Mouse (Mus musculus): ENCODE measurements at regions not wholly inside any gene's neighbourhood (a gene's known extent, or its start where the extent isn't known, plus 50 kb on each side); places are given as distances from the start of the nearest gene placed in this dataset.

GRCm38 (mm10) chr14:105426597-105427334 lies 168.4 kb downstream of the Ndfip2 start:
- Histone ChIP-seq H3K4me1 (peaks cover 10% of the 10 kb centered on the region), H3K27ac (peak overlapping the region; percentile 80), H3K27me3 (0 out of 2 replicates have a peak, but pooled peaks cover 3% of the 10 kb centered on the region), H3K36me3 (no peaks in the 10 kb centered on the region), H3K9me3 (no peaks in the 10 kb centered on the region), H3K4me3 (no peak overlapping the region), H3K9ac (no peak overlapping the region), H3K4me2 (peak overlapping the region; percentile 46; the same call in 1 of the 2 replicates)
- no peak for ATAC-seq (ENCODE audit: borderline replicate concordance, extremely low read depth, low FRiP score, low TSS enrichment)
- WGBS, result 48% methylated on average over 19 of the region's 19 CpGs

- Histone ChIP-seq H3K9ac (no peak overlapping the region), H3K36me3 (no peaks in the 10 kb centered on the region), H3K4me1 (peaks cover 2% of the 10 kb centered on the region; the same call in 1 of the 2 replicates), H3K4me2 (no peak overlapping the region), H3K27ac (no peak overlapping the region), H3K27me3 (no peaks in the 10 kb centered on the region), H3K4me3 (no peak overlapping the region), H3K9me3 (no peaks in the 10 kb centered on the region)
- WGBS, result 23% methylated on average over 4 of the region's 4 CpGs
- ATAC-seq (ENCODE audit: borderline replicate concordance, extremely low read depth, low FRiP score, low TSS enrichment), result peak; percentile 46; the same call in 1 of the 2 replicates
Observed at GRCm38 (mm10) chr14:105417967-105418366, 159.6 kb downstream of the Ndfip2 start.

- no peaks in the 10 kb centered on the region for H3K27me3 ChIP-seq
- ATAC-seq (ENCODE audit: borderline replicate concordance, extremely low read depth, low FRiP score, low TSS enrichment), result peak; percentile 78; the same call in 1 of the 2 replicates
Observed at GRCm38 (mm10) chr14:105417458-105417960, 159.1 kb downstream of the Ndfip2 start.

GRCm38 (mm10) chr14:105416964-105417363 lies 158.6 kb downstream of the Ndfip2 start:
- H3K4me2 ChIP-seq, result no peak overlapping the region
- no peaks in the 10 kb centered on the region for H3K9me3 ChIP-seq
- no peaks in the 10 kb centered on the region for H3K36me3 ChIP-seq
- H3K4me3 ChIP-seq, result no peak overlapping the region
- H3K27me3 ChIP-seq, result no peaks in the 10 kb centered on the region
- H3K27ac ChIP-seq, result no peak overlapping the region
- 0 out of 2 replicates have a peak, but pooled peaks have one; percentile 39 for ATAC-seq (ENCODE audit: borderline replicate concordance, extremely low read depth, low FRiP score, low TSS enrichment)
- peaks cover 2% of the 10 kb centered on the region; the same call in 1 of the 2 replicates for H3K4me1 ChIP-seq
- no peak overlapping the region for H3K9ac ChIP-seq
- 46% methylated on average over 7 of the region's 7 CpGs for WGBS

More at GRCm38 (mm10) chr14:105417458-105417960, 159.1 kb downstream of the Ndfip2 start:
- Histone ChIP-seq H3K9ac (no peak overlapping the region), H3K4me2 (no peak overlapping the region), H3K9me3 (no peaks in the 10 kb centered on the region), H3K4me1 (peaks cover 2% of the 10 kb centered on the region; the same call in 1 of the 2 replicates), H3K36me3 (no peaks in the 10 kb centered on the region), H3K4me3 (no peak overlapping the region), H3K27ac (no peak overlapping the region)
- 45% methylated on average over 8 of the region's 8 CpGs for WGBS

- Histone ChIP-seq H3K36me3 (no peaks in the 10 kb centered on the region), H3K27me3 (no peaks in the 10 kb centered on the region), H3K9ac (no peak overlapping the region), H3K9me3 (no peaks in the 10 kb centered on the region), H3K4me3 (no peak overlapping the region), H3K27ac (0 out of 2 replicates have a peak overlapping the region, but pooled peaks have one; percentile 4), H3K4me1 (no peaks in the 10 kb centered on the region), H3K4me2 (no peak overlapping the region)
- peak; percentile 40; the same call in 1 of the 2 replicates for ATAC-seq (ENCODE audit: borderline replicate concordance, extremely low read depth, low FRiP score, low TSS enrichment)
- 45% methylated on average over 2 of the region's 2 CpGs for WGBS
Observed at GRCm38 (mm10) chr14:105404662-105405061, 146.3 kb downstream of the Ndfip2 start.

GRCm38 (mm10) chr14:105404241-105404640 lies 145.9 kb downstream of the Ndfip2 start:
- H3K4me2 ChIP-seq, result no peak overlapping the region
- no peaks in the 10 kb centered on the region for H3K27me3 ChIP-seq
- ATAC-seq (ENCODE audit: borderline replicate concordance, extremely low read depth, low FRiP score, low TSS enrichment), result peak; percentile 92
- no peaks in the 10 kb centered on the region for H3K4me1 ChIP-seq
- H3K27ac ChIP-seq, result 0 out of 2 replicates have a peak overlapping the region, but pooled peaks have one; percentile 4
- H3K9me3 ChIP-seq, result no peaks in the 10 kb centered on the region
- H3K4me3 ChIP-seq, result no peak overlapping the region
- no peaks in the 10 kb centered on the region for H3K36me3 ChIP-seq
- H3K9ac ChIP-seq, result no peak overlapping the region
- WGBS, result 49% methylated on average over 6 of the region's 6 CpGs

GRCm38 (mm10) chr14:105403256-105403655 lies 144.9 kb downstream of the Ndfip2 start:
- Histone ChIP-seq H3K27ac (no peak overlapping the region), H3K9ac (no peak overlapping the region), H3K4me2 (no peak overlapping the region), H3K4me3 (no peak overlapping the region), H3K4me1 (0 out of 2 replicates have a peak, but pooled peaks cover 5% of the 10 kb centered on the region), H3K36me3 (no peaks in the 10 kb centered on the region), H3K9me3 (no peaks in the 10 kb centered on the region), H3K27me3 (no peaks in the 10 kb centered on the region)
- no peak for ATAC-seq (ENCODE audit: borderline replicate concordance, extremely low read depth, low FRiP score, low TSS enrichment)
- WGBS, result 68% methylated on average over 9 of the region's 9 CpGs

GRCm38 (mm10) chr14:105402556-105402955 lies 144.2 kb downstream of the Ndfip2 start:
- Histone ChIP-seq H3K9ac (no peak overlapping the region), H3K4me2 (no peak overlapping the region), H3K4me3 (no peak overlapping the region), H3K9me3 (no peaks in the 10 kb centered on the region), H3K27ac (no peak overlapping the region), H3K27me3 (no peaks in the 10 kb centered on the region), H3K4me1 (peaks cover 7% of the 10 kb centered on the region), H3K36me3 (no peaks in the 10 kb centered on the region)
- ATAC-seq (ENCODE audit: borderline replicate concordance, extremely low read depth, low FRiP score, low TSS enrichment), result no peak
- 95% methylated on average over 10 of the region's 10 CpGs for WGBS

- no peaks in the 10 kb centered on the region for H3K9me3 ChIP-seq
- peaks cover 14% of the 10 kb centered on the region for H3K4me1 ChIP-seq
- no peak overlapping the region for H3K27ac ChIP-seq
- no peaks in the 10 kb centered on the region for H3K27me3 ChIP-seq
- H3K4me2 ChIP-seq, result peak overlapping the region; percentile 43
- 14% methylated on average over 8 of the region's 8 CpGs for WGBS
- no peaks in the 10 kb centered on the region for H3K36me3 ChIP-seq
- peak; percentile 39; the same call in 1 of the 2 replicates for ATAC-seq (ENCODE audit: borderline replicate concordance, extremely low read depth, low FRiP score, low TSS enrichment)
- no peak overlapping the region for H3K4me3 ChIP-seq
- H3K9ac ChIP-seq, result no peak overlapping the region
Observed at GRCm38 (mm10) chr14:105397467-105397866, 139.1 kb downstream of the Ndfip2 start.

GRCm38 (mm10) chr14:105392079-105392813 lies 133.9 kb downstream of the Ndfip2 start:
- peaks cover 12% of the 10 kb centered on the region for H3K4me1 ChIP-seq
- no peaks in the 10 kb centered on the region for H3K9me3 ChIP-seq
- ATAC-seq (ENCODE audit: borderline replicate concordance, extremely low read depth, low FRiP score, low TSS enrichment), result peak; percentile 66; the same call in 1 of the 2 replicates
- peak overlapping the region; percentile 4; the same call in 1 of the 2 replicates for H3K27ac ChIP-seq
- peak overlapping the region; percentile 22; the same call in 1 of the 2 replicates for H3K4me2 ChIP-seq
- WGBS, result 50% methylated on average over 21 of the region's 21 CpGs
- H3K4me3 ChIP-seq, result no peak overlapping the region
- no peak overlapping the region for H3K9ac ChIP-seq
- H3K27me3 ChIP-seq, result no peaks in the 10 kb centered on the region
- no peaks in the 10 kb centered on the region for H3K36me3 ChIP-seq

GRCm38 (mm10) chr14:105391430-105391829 lies 133.1 kb downstream of the Ndfip2 start:
- Histone ChIP-seq H3K27me3 (no peaks in the 10 kb centered on the region), H3K9me3 (no peaks in the 10 kb centered on the region), H3K4me2 (peak overlapping the region; percentile 4; the same call in 1 of the 2 replicates), H3K4me3 (no peak overlapping the region), H3K4me1 (peaks cover 12% of the 10 kb centered on the region), H3K36me3 (no peaks in the 10 kb centered on the region), H3K27ac (0 out of 2 replicates have a peak overlapping the region, but pooled peaks have one; percentile 22), H3K9ac (no peak overlapping the region)
- no peak; the same call in 1 of the 2 replicates for ATAC-seq (ENCODE audit: borderline replicate concordance, extremely low read depth, low FRiP score, low TSS enrichment)
- WGBS, result 61% methylated on average over 11 of the region's 11 CpGs

Data from lung, embryonic 15.5 days (tissue).